Mouse (Mus musculus): ENCODE data around the gene Gm45234. TPM values are rescaled to one million over a fixed set of nuclear protein-coding genes. Genes with fewer than 3 reads are reported as not detected.
A peak's percentile ranks its signal among the peaks of the same experiment; 100 is the strongest.
"Not testable (repeated sequence)": the region's sequence is repeated elsewhere in the genome, so short reads cannot be mapped to it uniquely, and the experiment has no call there.

The Gm45234 gene
- not detected in 2 replicates for polyA plus RNA-seq (2016; fragmentation: Nextera tagmentation; extraction: Ambion mirVana)

GRCm38 (mm10) chr6:124755831-124756595 lies at the start of gene Gm45234, which contains the start of gene Atn1:
Gm45234 (minus strand) TSS chr6:124756021.
Atn1 (minus strand) TSS chr6:124756524.
- Histone ChIP-seq H3K4me1 (peaks cover 49% of the 10 kb centered on the region), H3K27ac (peak within 1 kb of the TSS; percentile 98), H3K4me2 (peak within 1 kb of the TSS; percentile 76), H3K9ac (peak within 1 kb of the TSS; percentile 97), H3K4me3 (replicated peaks) (peak within 1 kb of the TSS; percentile 89), H3K36me3 (replicated peaks) (no peaks in the 10 kb centered on the region; the same call in 1 of the 2 replicates), H3K27me3 (no peaks in the 10 kb centered on the region), H3K9me3 (no peaks in the 10 kb centered on the region)
- ATAC-seq (ENCODE audit: low FRiP score) = peak; percentile 57
- 2% methylated on average over 44 of the region's 100 CpGs for WGBS

DNA sequence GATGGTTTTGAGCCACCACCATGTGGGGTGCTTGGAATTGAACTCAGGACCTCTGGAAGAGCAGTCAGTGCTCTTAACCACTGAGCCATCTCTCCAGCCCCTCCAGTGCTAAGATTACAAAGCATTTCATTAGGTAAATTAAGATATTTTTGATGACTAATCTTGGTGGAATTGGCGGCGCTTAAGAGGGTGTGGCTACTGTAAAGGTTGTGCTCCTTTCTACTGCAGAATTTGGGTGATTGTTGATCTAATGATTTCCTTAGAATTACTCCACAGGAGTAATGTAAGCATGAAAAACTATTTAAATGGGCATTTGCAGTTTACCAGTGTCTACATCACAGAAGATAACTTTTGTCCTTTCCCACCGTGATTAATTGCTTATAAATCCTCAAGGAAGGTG lies 48.5 kb upstream of the Gm45234 start:
- Histone ChIP-seq H3K4me2 (no peak overlapping the region), H3K4me3 (replicated peaks) (no peak overlapping the region), H3K27me3 (no peaks in the 10 kb centered on the region), H3K36me3 (replicated peaks) (no peaks in the 10 kb centered on the region), H3K9me3 (no peaks in the 10 kb centered on the region), H3K27ac (no peak overlapping the region), H3K9ac (no peak overlapping the region), H3K4me1 (peaks cover 29% of the 10 kb centered on the region)
- ATAC-seq (ENCODE audit: low FRiP score) = no peak
- WGBS = 86% methylated on average over 3 of the region's 3 CpGs

- 99% methylated on average over 4 of the region's 4 CpGs for WGBS
- H3K27ac ChIP-seq; H3K4me2 ChIP-seq; H3K9me3 ChIP-seq; H3K4me3 ChIP-seq (replicated peaks); H3K36me3 ChIP-seq (replicated peaks); H3K9ac ChIP-seq; H3K27me3 ChIP-seq; ATAC-seq (ENCODE audit: low FRiP score): not testable (repeated sequence)
- H3K4me1 ChIP-seq = peaks cover 22% of the 10 kb centered on the region
Observed at GRCm38 (mm10) chr6:124803691-124804090, 47.9 kb upstream of the Gm45234 start.

DNA sequence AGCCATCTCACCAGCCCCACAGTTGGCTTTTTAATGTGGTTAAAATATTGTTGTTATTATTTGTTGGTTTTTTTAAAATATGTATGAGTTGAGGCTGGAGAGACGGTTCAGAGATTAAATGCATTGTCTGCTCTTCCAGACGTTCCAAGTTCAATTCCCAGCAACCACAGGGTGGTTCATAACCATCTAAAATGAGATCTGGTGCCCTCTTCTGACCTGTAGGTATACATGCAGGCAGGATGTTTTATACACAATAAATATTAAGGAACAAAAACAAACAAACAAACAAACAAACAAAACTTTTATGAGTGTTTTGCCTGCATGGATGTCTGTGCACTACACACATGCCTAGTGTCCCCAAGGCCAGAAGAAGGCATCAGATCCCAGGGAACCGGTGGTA lies 47.2 kb upstream of the Gm45234 start:
- Histone ChIP-seq H3K4me1 (peaks cover 16% of the 10 kb centered on the region), H3K4me2 (no peak overlapping the region), H3K9ac (no peak overlapping the region), H3K27me3 (no peaks in the 10 kb centered on the region), H3K9me3 (no peaks in the 10 kb centered on the region), H3K36me3 (replicated peaks) (no peaks in the 10 kb centered on the region), H3K27ac (no peak overlapping the region), H3K4me3 (replicated peaks) (no peak overlapping the region)
- WGBS = 80% methylated on average over 3 of the region's 3 CpGs
- no peak for ATAC-seq (ENCODE audit: low FRiP score)

DNA sequence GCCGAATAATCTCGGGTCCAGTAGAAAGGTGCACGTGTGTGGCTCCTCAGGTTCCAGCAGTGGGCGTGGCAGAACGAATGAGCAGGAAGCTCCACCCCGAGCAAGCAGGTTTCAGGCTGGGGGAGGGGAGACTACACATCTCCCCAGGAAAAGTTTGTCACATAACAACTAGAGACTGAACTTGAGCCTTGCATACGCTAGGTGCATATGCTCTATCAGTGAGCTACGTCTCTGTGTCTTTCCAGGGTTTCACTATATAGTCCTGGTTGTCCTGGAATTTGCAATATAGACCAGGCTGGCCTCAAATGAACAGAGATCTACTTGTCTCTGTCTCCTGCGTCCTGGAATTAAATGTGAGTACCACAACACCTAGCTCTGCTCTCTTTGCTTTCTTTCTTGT lies 46.6 kb upstream of the Gm45234 start:
- H3K4me3 ChIP-seq (replicated peaks); H3K27ac ChIP-seq; H3K27me3 ChIP-seq; H3K9ac ChIP-seq; ATAC-seq (ENCODE audit: low FRiP score); H3K36me3 ChIP-seq (replicated peaks); H3K9me3 ChIP-seq: not testable (repeated sequence)
- Histone ChIP-seq H3K4me2 (peak overlapping the region; percentile 29; the same call in 1 of the 2 replicates), H3K4me1 (peaks cover 14% of the 10 kb centered on the region)
- 11% methylated on average over 6 of the region's 9 CpGs for WGBS

DNA sequence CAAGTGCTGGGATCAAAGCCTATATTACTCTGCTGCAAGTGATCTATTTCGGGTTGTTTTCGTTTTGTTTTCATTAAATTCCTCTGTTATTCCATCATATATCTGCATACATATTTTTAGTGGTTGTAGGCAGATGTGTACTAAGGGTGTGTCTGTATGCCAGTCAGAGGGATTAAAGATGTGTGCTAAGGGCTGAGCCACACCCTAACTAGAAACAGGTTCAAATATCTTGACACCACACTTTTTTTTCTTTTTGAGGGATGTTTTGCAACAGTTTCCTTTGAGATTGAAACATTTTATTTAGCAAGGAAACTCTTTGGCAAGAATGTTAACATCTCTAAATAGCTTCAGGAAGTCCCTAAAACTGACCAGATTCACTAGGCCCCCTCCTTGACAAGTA lies 40.4 kb upstream of the Gm45234 start:
- Histone ChIP-seq H3K27me3 (no peaks in the 10 kb centered on the region), H3K4me2 (no peak overlapping the region), H3K36me3 (replicated peaks) (no peaks in the 10 kb centered on the region), H3K4me3 (replicated peaks) (no peak overlapping the region), H3K9me3 (no peaks in the 10 kb centered on the region), H3K9ac (no peak overlapping the region), H3K4me1 (0 out of 2 replicates have a peak, but pooled peaks cover 5% of the 10 kb centered on the region), H3K27ac (no peak overlapping the region)
- ATAC-seq (ENCODE audit: low FRiP score) = no peak
- WGBS = 87% methylated on average over 2 of the region's 2 CpGs

GRCm38 (mm10) chr6:124795781-124796180 lies 40.0 kb upstream of the Gm45234 start:
- H3K27ac ChIP-seq = no peak overlapping the region
- no peak overlapping the region for H3K9ac ChIP-seq
- no peak overlapping the region for H3K4me2 ChIP-seq
- 68% methylated on average over 4 of the region's 4 CpGs for WGBS
- H3K4me1 ChIP-seq = 0 out of 2 replicates have a peak, but pooled peaks cover 5% of the 10 kb centered on the region
- no peak overlapping the region for H3K4me3 ChIP-seq (replicated peaks)
- no peak for ATAC-seq (ENCODE audit: low FRiP score)
- H3K36me3 ChIP-seq (replicated peaks) = no peaks in the 10 kb centered on the region
- H3K9me3 ChIP-seq = no peaks in the 10 kb centered on the region
- no peaks in the 10 kb centered on the region for H3K27me3 ChIP-seq

GRCm38 (mm10) chr6:124791911-124792310 lies 36.1 kb upstream of the Gm45234 start:
- Histone ChIP-seq H3K27me3 (no peaks in the 10 kb centered on the region), H3K36me3 (replicated peaks) (no peaks in the 10 kb centered on the region), H3K4me2 (no peak overlapping the region), H3K4me1 (0 out of 2 replicates have a peak, but pooled peaks cover 5% of the 10 kb centered on the region), H3K9me3 (no peaks in the 10 kb centered on the region), H3K27ac (no peak overlapping the region), H3K9ac (no peak overlapping the region), H3K4me3 (replicated peaks) (no peak overlapping the region)
- ATAC-seq (ENCODE audit: low FRiP score) = no peak
- 86% methylated on average over 3 of the region's 3 CpGs for WGBS

DNA sequence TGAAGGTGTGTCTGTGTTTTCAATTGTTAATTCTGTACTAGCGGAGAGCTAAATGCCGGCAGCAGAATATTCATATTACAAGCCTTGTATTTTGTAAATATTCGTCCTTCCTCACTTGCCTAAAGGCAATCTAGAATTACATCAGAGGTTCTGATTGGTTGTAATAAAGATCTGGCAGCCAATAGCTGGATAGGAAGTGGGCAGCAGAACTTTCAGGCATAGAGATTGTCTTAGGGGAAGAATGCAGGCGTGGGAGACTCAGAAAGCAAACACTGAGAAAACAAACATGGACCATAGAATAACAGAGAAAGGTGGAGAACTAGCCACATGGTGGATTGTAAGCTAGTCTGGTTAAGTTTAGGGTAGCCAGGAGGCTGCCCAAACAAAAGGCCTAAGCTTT lies 34.3 kb upstream of the Gm45234 start:
- no peaks in the 10 kb centered on the region for H3K9me3 ChIP-seq
- WGBS = 80% methylated on average over 4 of the region's 4 CpGs
- H3K4me3 ChIP-seq (replicated peaks) = no peak overlapping the region
- H3K27me3 ChIP-seq = no peaks in the 10 kb centered on the region
- H3K4me1 ChIP-seq = no peaks in the 10 kb centered on the region
- H3K9ac ChIP-seq = no peak overlapping the region
- H3K27ac ChIP-seq = no peak overlapping the region
- no peak overlapping the region for H3K4me2 ChIP-seq
- H3K36me3 ChIP-seq (replicated peaks) = no peaks in the 10 kb centered on the region
- ATAC-seq (ENCODE audit: low FRiP score) = no peak

GRCm38 (mm10) chr6:124789519-124789918 lies 33.7 kb upstream of the Gm45234 start:
- Histone ChIP-seq H3K4me3 (replicated peaks) (no peak overlapping the region), H3K9ac (no peak overlapping the region), H3K27me3 (no peaks in the 10 kb centered on the region), H3K4me1 (no peaks in the 10 kb centered on the region), H3K4me2 (no peak overlapping the region), H3K36me3 (replicated peaks) (no peaks in the 10 kb centered on the region), H3K9me3 (no peaks in the 10 kb centered on the region), H3K27ac (no peak overlapping the region)
- ATAC-seq (ENCODE audit: low FRiP score) = no peak
- 86% methylated on average over 4 of the region's 4 CpGs for WGBS

DNA sequence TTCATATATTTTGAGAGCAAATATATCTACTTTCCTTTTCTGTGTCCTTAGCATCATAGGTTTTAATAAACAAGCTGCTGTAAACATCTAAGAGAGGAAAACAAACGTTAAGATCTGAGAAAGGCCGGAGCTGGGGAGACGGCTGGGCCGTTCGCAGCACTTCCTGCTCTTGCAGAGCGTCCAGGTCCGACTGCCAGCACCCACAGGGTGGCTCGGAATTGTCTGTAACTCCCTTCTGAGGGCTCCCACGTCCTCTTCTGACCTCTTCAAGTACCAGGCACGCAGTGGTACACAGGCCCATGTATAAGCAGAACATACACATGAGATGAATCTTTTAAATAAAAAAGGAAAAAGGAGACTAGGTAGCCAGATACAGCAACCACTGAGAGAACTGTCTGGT lies 31.9 kb upstream of the Gm45234 start:
- Histone ChIP-seq H3K27ac (no peak overlapping the region), H3K4me2 (no peak overlapping the region), H3K4me3 (replicated peaks) (no peak overlapping the region), H3K4me1 (peaks cover under 1% of the 10 kb centered on the region; the same call in 1 of the 2 replicates), H3K9ac (no peak overlapping the region), H3K36me3 (replicated peaks) (no peaks in the 10 kb centered on the region), H3K9me3 (no peaks in the 10 kb centered on the region), H3K27me3 (no peaks in the 10 kb centered on the region)
- ATAC-seq (ENCODE audit: low FRiP score) = no peak
- WGBS = 83% methylated on average over 10 of the region's 10 CpGs

DNA sequence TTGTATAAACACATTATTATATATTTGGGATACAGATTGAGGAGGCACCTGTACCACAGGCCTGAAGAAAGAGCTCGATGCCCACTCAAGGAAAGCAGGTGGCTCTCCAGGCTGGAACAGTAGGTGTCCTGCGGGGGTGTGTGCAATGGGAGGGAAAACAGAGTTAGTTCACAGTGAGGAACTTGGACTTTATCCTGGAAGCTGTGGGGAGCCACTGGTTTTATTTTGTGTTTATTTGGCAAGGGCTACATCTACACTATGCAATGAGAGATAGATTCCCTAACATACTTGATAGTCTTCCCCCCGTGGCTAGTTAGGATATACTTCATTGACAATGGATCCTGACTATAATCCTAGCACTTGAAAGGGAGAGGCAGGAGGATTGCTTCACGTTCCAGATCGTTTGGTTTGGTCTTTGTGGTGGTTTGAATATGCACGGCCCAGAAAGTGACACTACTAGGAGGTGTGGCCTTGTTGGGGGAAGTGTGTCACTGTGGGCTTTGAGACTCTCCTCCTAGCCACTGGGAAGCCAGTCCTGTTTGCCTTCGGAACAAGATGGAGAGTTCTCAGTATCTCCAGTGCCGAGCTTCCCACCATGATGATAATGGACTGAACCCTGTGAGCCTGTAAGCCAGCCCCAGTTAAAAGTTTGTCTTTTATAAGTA lies 31.1 kb upstream of the Gm45234 start:
- Histone ChIP-seq H3K27me3 (no peaks in the 10 kb centered on the region), H3K4me2 (no peak overlapping the region), H3K27ac (no peak overlapping the region), H3K4me3 (replicated peaks) (no peak overlapping the region), H3K9me3 (no peaks in the 10 kb centered on the region), H3K4me1 (peaks cover 5% of the 10 kb centered on the region; the same call in 1 of the 2 replicates), H3K36me3 (replicated peaks) (no peaks in the 10 kb centered on the region), H3K9ac (no peak overlapping the region)
- no peak for ATAC-seq (ENCODE audit: low FRiP score)
- 57% methylated on average over 8 of the region's 8 CpGs for WGBS
